Mouse (Mus musculus): ENCODE results near the gene Fuca1.
A peak's percentile ranks its signal among the peaks of the same experiment; 100 is the strongest.
"Not testable (repeated sequence)": the region's sequence is repeated elsewhere in the genome, so short reads cannot be mapped to it uniquely, and the experiment has no call there.

Fuca1 gene

GRCm38 (mm10) chr4:135924418-135924817 lies 3.9 kb downstream of the Fuca1 start:
- no peak for DNase-seq (ENCODE audit: low spot score in 2 of 2)

- no peak for DNase-seq (ENCODE audit: low spot score in 2 of 2)
Measured at GRCm38 (mm10) chr4:135925341-135925740, 4.8 kb downstream of the Fuca1 start.

- DNase-seq (ENCODE audit: low spot score in 2 of 2), result no peak
Measured at GRCm38 (mm10) chr4:135926195-135926808, 5.8 kb downstream of the Fuca1 start.

GRCm38 (mm10) chr4:135926861-135927260 lies 6.3 kb downstream of the Fuca1 start:
- no peak for DNase-seq (ENCODE audit: low spot score in 2 of 2)

- no peak for DNase-seq (ENCODE audit: low spot score in 2 of 2)
Measured at GRCm38 (mm10) chr4:135928376-135928775, 7.8 kb downstream of the Fuca1 start.

- DNase-seq (ENCODE audit: low spot score in 2 of 2), result no peak
Measured at GRCm38 (mm10) chr4:135929405-135929804, 8.9 kb downstream of the Fuca1 start.

GRCm38 (mm10) chr4:135929828-135930227 lies 9.3 kb downstream of the Fuca1 start:
- DNase-seq (ENCODE audit: low spot score in 2 of 2), result no peak

- DNase-seq (ENCODE audit: low spot score in 2 of 2), result no peak
Measured at GRCm38 (mm10) chr4:135930239-135930638, 9.7 kb downstream of the Fuca1 start.

GRCm38 (mm10) chr4:135931832-135932231 lies 11.3 kb downstream of the Fuca1 start:
- no peak for DNase-seq (ENCODE audit: low spot score in 2 of 2)

GRCm38 (mm10) chr4:135934708-135935500 lies 14.4 kb downstream of the Fuca1 start:
- DNase-seq (ENCODE audit: low spot score in 2 of 2), result no peak

GRCm38 (mm10) chr4:135935502-135935901 lies 15.0 kb downstream of the Fuca1 start:
- DNase-seq (ENCODE audit: low spot score in 2 of 2), result peak in 1 of 2 experiments; percentile 67

GRCm38 (mm10) chr4:135938858-135939257 lies 18.3 kb downstream of the Fuca1 start:
- no peak for DNase-seq (ENCODE audit: low spot score in 2 of 2)

- not testable (repeated sequence) for DNase-seq (ENCODE audit: low spot score in 2 of 2)
Measured at GRCm38 (mm10) chr4:135941026-135941425, 20.5 kb downstream of the Fuca1 start.

- DNase-seq (ENCODE audit: low spot score in 2 of 2), result no peak
Measured at GRCm38 (mm10) chr4:135942193-135942592, 21.7 kb downstream of the Fuca1 start.

GRCm38 (mm10) chr4:135943389-135943788 lies 22.9 kb downstream of the Fuca1 start:
- no peak for DNase-seq (ENCODE audit: low spot score in 2 of 2)

GRCm38 (mm10) chr4:135945706-135946105 lies 25.2 kb downstream of the Fuca1 start:
- DNase-seq (ENCODE audit: low spot score in 2 of 2), result no peak

- DNase-seq (ENCODE audit: low spot score in 2 of 2), result peak; percentile 95 to 96
Measured at GRCm38 (mm10) chr4:135946278-135946658, 25.7 kb downstream of the Fuca1 start, which contains the start of gene Hmgcl. Hmgcl (plus strand) TSS chr4:135946448.

- no peak for DNase-seq (ENCODE audit: low spot score in 2 of 2)
Measured at GRCm38 (mm10) chr4:135946659-135947301, 26.2 kb downstream of the Fuca1 start.

GRCm38 (mm10) chr4:135948142-135948541 lies 27.6 kb downstream of the Fuca1 start:
- DNase-seq (ENCODE audit: low spot score in 2 of 2), result no peak

GRCm38 (mm10) chr4:135949475-135949874 lies 28.9 kb downstream of the Fuca1 start:
- DNase-seq (ENCODE audit: low spot score in 2 of 2), result no peak

- DNase-seq (ENCODE audit: low spot score in 2 of 2), result no peak
Measured at GRCm38 (mm10) chr4:135949911-135950310, 29.4 kb downstream of the Fuca1 start.

GRCm38 (mm10) chr4:135950365-135950764 lies 29.8 kb downstream of the Fuca1 start:
- DNase-seq (ENCODE audit: low spot score in 2 of 2), result no peak

GRCm38 (mm10) chr4:135951505-135951904 lies 31.0 kb downstream of the Fuca1 start:
- DNase-seq (ENCODE audit: low spot score in 2 of 2), result no peak
